Mouse (Mus musculus) telencephalon, adult 2 months (tissue): ENCODE measurements around the gene B3gnt3.
"Not testable (repeated sequence)": the region's sequence is repeated elsewhere in the genome, so short reads cannot be mapped to it uniquely, and the experiment has no call there.

Experiments used
- DNase-seq: peaks from one replicate; pipeline ENCODE4 v3.0.0-alpha.2; 2011; ENCODE audit warnings: low read depth, low spot score

Gene B3gnt3

GRCm38 (mm10) chr8:71711574-71711973 lies 10.0 kb upstream of the B3gnt3 start:
- DNase-seq = no peak

GRCm38 (mm10) chr8:71709800-71710446 lies 8.3 kb upstream of the B3gnt3 start:
- no peak for DNase-seq

- no peak for DNase-seq
Measured at GRCm38 (mm10) chr8:71709134-71709799, 7.7 kb upstream of the B3gnt3 start.

GRCm38 (mm10) chr8:71707874-71708273 lies 6.3 kb upstream of the B3gnt3 start:
- DNase-seq = no peak

GRCm38 (mm10) chr8:71703400-71703799 lies 1.8 kb upstream of the B3gnt3 start:
- not testable (repeated sequence) for DNase-seq

GRCm38 (mm10) chr8:71702923-71703322 lies 1.3 kb upstream of the B3gnt3 start:
- no peak for DNase-seq

- no peak for DNase-seq
Measured at GRCm38 (mm10) chr8:71702087-71702432, 471 bp upstream of the B3gnt3 start.

- no peak for DNase-seq
Measured at GRCm38 (mm10) chr8:71700493-71701269, 908 bp downstream of the B3gnt3 start.

GRCm38 (mm10) chr8:71695456-71695855 lies 6.1 kb downstream of the B3gnt3 start:
- not testable (repeated sequence) for DNase-seq

GRCm38 (mm10) chr8:71693166-71694041 lies 8.2 kb downstream of the B3gnt3 start:
- no peak for DNase-seq

GRCm38 (mm10) chr8:71692509-71692908 lies 9.1 kb downstream of the B3gnt3 start:
- no peak for DNase-seq

GRCm38 (mm10) chr8:71689028-71689427 lies 12.6 kb downstream of the B3gnt3 start, which contains the start of gene Insl3:
TSS of gene Insl3 (plus strand) at chr8:71689214.
- DNase-seq = no peak

- no peak for DNase-seq
Measured at GRCm38 (mm10) chr8:71687616-71688015, 14.0 kb downstream of the B3gnt3 start.

GRCm38 (mm10) chr8:71686143-71686734 lies 15.3 kb downstream of the B3gnt3 start:
- DNase-seq = no peak

- no peak for DNase-seq
Measured at GRCm38 (mm10) chr8:71685573-71685972, 16.0 kb downstream of the B3gnt3 start.

- DNase-seq = no peak
Measured at GRCm38 (mm10) chr8:71684701-71685100, 16.9 kb downstream of the B3gnt3 start.

- DNase-seq = no peak
Measured at GRCm38 (mm10) chr8:71682832-71683231, 18.8 kb downstream of the B3gnt3 start.

- DNase-seq = no peak
Measured at GRCm38 (mm10) chr8:71681369-71681915, 20.1 kb downstream of the B3gnt3 start.

GRCm38 (mm10) chr8:71680471-71680870 lies 21.1 kb downstream of the B3gnt3 start:
- no peak for DNase-seq

- no peak for DNase-seq
Measured at GRCm38 (mm10) chr8:71679550-71680168, 21.9 kb downstream of the B3gnt3 start.
